Mouse (Mus musculus): Measurements from ENCODE around the gene Gm16253. TPM values are rescaled to one million over a fixed set of nuclear protein-coding genes. Genes with fewer than 3 reads are reported as not detected.

Gene Gm16253
- polyA plus RNA-seq, 1 experiment: not detected

DNA sequence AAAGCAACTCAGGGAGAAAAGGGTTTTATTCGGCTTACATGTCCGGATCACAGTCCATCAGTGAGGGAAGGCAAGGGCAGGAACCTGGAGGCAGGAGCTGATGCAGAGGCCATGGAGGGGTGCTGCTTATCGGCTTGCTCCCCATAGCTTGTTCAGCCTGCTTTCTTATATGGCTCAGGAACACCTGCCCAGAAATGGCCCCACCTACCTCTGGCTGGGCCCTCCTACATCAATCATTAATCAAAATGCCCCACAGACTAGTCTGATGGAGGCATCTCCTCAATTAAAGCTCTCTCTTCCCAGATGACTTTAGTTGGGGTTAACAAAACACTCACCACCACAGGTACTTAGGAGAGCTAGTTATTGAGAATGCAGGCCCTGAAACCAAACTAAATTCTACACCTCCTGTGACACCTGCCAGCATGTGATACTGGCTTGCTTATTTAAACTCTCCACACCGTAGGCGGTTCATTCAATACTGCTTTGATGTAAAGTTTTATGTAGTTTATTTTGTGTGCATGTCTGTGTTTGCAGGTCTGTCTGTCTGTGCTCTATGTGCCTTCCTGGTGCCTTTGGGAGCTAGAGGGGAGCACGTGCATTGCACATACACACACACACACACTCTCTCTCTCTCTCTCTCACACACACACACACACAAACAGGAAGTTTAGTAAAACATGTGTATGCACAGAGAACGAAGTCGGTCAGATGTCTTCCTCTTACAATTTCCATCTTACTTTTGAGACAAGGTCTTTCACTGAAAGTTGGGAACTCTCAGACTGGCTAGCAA lies 9.9 kb upstream of the Gm16253 start:
- TF ChIP-seq CTCF (IDR thresholded peaks at IDR 0.05; ENCODE audit: extremely low read depth, insufficient read length, insufficient replicate concordance, low read depth, low read length) (no peak), POLR2A (IDR thresholded peaks at IDR 0.05; ENCODE audit: low read depth, low read length) (no peak)
- no peaks in the 10 kb centered on the region for H3K27me3 ChIP-seq (ENCODE audit: control insufficient read depth, insufficient read depth, low read length)
- 25% methylated on average over 8 of the region's 8 CpGs for WGBS
- H3K36me3 ChIP-seq (ENCODE audit: control insufficient read depth, insufficient read depth, low read length): peaks cover 2% of the 10 kb centered on the region; the same call in 1 of the 2 replicates
- peaks cover 30% of the 10 kb centered on the region for H3K4me1 ChIP-seq (ENCODE audit: control insufficient read depth, insufficient read depth, insufficient read length, low read length)
- H3K27ac ChIP-seq (ENCODE audit: insufficient read depth, low read depth, low read length): peak overlapping the region; percentile 36; the same call in 1 of the 2 replicates
- H3K4me3 ChIP-seq (ENCODE audit: low read depth, low read length): no peak overlapping the region

GRCm38 (mm10) chr3:96568605-96569004 lies 8.2 kb upstream of the Gm16253 start:
- Histone ChIP-seq H3K4me3 (ENCODE audit: low read depth, low read length) (no peak overlapping the region), H3K27ac (ENCODE audit: insufficient read depth, low read depth, low read length) (no peak overlapping the region), H3K4me1 (ENCODE audit: control insufficient read depth, insufficient read depth, insufficient read length, low read length) (peaks cover 37% of the 10 kb centered on the region), H3K27me3 (ENCODE audit: control insufficient read depth, insufficient read depth, low read length) (no peaks in the 10 kb centered on the region), H3K36me3 (ENCODE audit: control insufficient read depth, insufficient read depth, low read length) (no peaks in the 10 kb centered on the region)
- 78% methylated on average over 8 of the region's 8 CpGs for WGBS
- TF ChIP-seq POLR2A (IDR thresholded peaks at IDR 0.05; ENCODE audit: low read depth, low read length) (no peak), CTCF (IDR thresholded peaks at IDR 0.05; ENCODE audit: extremely low read depth, insufficient read length, insufficient replicate concordance, low read depth, low read length) (no peak)

DNA sequence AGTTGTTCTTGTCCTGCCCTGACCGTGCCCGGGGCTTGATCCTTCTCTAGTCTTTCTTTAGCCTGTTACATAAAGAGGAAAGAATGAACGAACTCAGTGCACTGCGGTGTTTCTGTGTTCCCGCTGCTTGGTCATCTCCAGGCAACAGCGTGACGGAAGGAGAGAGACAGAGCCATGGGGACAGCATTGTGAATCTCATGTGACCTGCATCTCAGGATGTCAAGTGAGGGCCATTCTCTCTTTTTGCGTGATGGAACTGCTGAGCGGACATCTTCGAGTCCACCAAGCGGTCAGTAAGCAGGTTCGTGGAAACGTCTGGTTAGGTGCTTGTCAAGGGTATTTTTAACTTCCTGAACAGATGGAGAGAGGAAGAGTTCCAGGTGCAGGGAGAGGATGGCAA lies 7.3 kb upstream of the Gm16253 start:
- no peak for TF ChIP-seq POLR2A (IDR thresholded peaks at IDR 0.05; ENCODE audit: low read depth, low read length)
- no peak for TF ChIP-seq CTCF (IDR thresholded peaks at IDR 0.05; ENCODE audit: extremely low read depth, insufficient read length, insufficient replicate concordance, low read depth, low read length)
- H3K36me3 ChIP-seq (ENCODE audit: control insufficient read depth, insufficient read depth, low read length): no peaks in the 10 kb centered on the region
- no peaks in the 10 kb centered on the region for H3K27me3 ChIP-seq (ENCODE audit: control insufficient read depth, insufficient read depth, low read length)
- H3K4me3 ChIP-seq (ENCODE audit: low read depth, low read length): no peak overlapping the region
- 90% methylated on average over 13 of the region's 13 CpGs for WGBS
- no peak overlapping the region for H3K27ac ChIP-seq (ENCODE audit: insufficient read depth, low read depth, low read length)
- peaks cover 35% of the 10 kb centered on the region for H3K4me1 ChIP-seq (ENCODE audit: control insufficient read depth, insufficient read depth, insufficient read length, low read length)

GRCm38 (mm10) chr3:96569966-96570605 lies 6.7 kb upstream of the Gm16253 start:
- 95% methylated on average over 11 of the region's 11 CpGs for WGBS
- TF ChIP-seq POLR2A (IDR thresholded peaks at IDR 0.05; ENCODE audit: low read depth, low read length) (no peak), CTCF (IDR thresholded peaks at IDR 0.05; ENCODE audit: extremely low read depth, insufficient read length, insufficient replicate concordance, low read depth, low read length) (no peak)
- Histone ChIP-seq H3K27me3 (ENCODE audit: control insufficient read depth, insufficient read depth, low read length) (no peaks in the 10 kb centered on the region), H3K36me3 (ENCODE audit: control insufficient read depth, insufficient read depth, low read length) (no peaks in the 10 kb centered on the region), H3K4me3 (ENCODE audit: low read depth, low read length) (no peak overlapping the region), H3K4me1 (ENCODE audit: control insufficient read depth, insufficient read depth, insufficient read length, low read length) (peaks cover 32% of the 10 kb centered on the region), H3K27ac (ENCODE audit: insufficient read depth, low read depth, low read length) (no peak overlapping the region)

DNA sequence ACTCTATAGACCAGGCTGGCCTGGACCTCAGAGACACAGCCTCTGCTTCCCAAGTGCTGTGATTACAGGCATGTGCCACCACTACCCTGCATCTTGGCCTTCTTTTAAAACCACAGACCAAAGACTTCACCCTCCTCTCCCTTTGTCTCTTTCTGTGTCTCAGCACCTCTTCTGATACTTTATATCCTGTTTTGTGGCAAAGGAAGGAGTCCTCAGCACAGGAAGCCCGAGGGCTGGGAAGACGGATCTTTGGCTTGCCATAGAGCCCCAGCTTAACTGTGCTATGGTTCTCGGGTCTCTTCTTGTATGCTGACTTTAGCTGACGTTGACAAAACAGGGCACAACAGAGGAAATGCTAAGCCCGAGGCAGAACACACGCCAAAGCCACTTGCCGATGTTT lies 6.1 kb upstream of the Gm16253 start:
- Histone ChIP-seq H3K27me3 (ENCODE audit: control insufficient read depth, insufficient read depth, low read length) (no peaks in the 10 kb centered on the region), H3K27ac (ENCODE audit: insufficient read depth, low read depth, low read length) (no peak overlapping the region), H3K4me3 (ENCODE audit: low read depth, low read length) (no peak overlapping the region), H3K36me3 (ENCODE audit: control insufficient read depth, insufficient read depth, low read length) (no peaks in the 10 kb centered on the region), H3K4me1 (ENCODE audit: control insufficient read depth, insufficient read depth, insufficient read length, low read length) (peaks cover 35% of the 10 kb centered on the region)
- TF ChIP-seq CTCF (IDR thresholded peaks at IDR 0.05; ENCODE audit: extremely low read depth, insufficient read length, insufficient replicate concordance, low read depth, low read length) (no peak), POLR2A (IDR thresholded peaks at IDR 0.05; ENCODE audit: low read depth, low read length) (no peak)
- 72% methylated on average over 7 of the region's 7 CpGs for WGBS

GRCm38 (mm10) chr3:96571336-96571735 lies 5.4 kb upstream of the Gm16253 start:
- Histone ChIP-seq H3K4me3 (ENCODE audit: low read depth, low read length) (no peak overlapping the region), H3K27ac (ENCODE audit: insufficient read depth, low read depth, low read length) (peak overlapping the region; percentile 48; the same call in 1 of the 2 replicates), H3K4me1 (ENCODE audit: control insufficient read depth, insufficient read depth, insufficient read length, low read length) (peaks cover 35% of the 10 kb centered on the region), H3K36me3 (ENCODE audit: control insufficient read depth, insufficient read depth, low read length) (no peaks in the 10 kb centered on the region), H3K27me3 (ENCODE audit: control insufficient read depth, insufficient read depth, low read length) (no peaks in the 10 kb centered on the region)
- no peak for TF ChIP-seq CTCF (IDR thresholded peaks at IDR 0.05; ENCODE audit: extremely low read depth, insufficient read length, insufficient replicate concordance, low read depth, low read length)
- TF ChIP-seq POLR2A (IDR thresholded peaks at IDR 0.05; ENCODE audit: low read depth, low read length): no peak
- 38% methylated on average over 2 of the region's 2 CpGs for WGBS
